Mouse (Mus musculus) lung, embryonic 14.5 days (tissue): ENCODE results near the gene Efemp2. TPM values are rescaled to one million over a fixed set of nuclear protein-coding genes. Genes with fewer than 3 reads are reported as not detected.

Experiments used
- ATAC-seq: fragments of 200-750 bp; cut with Nextera tagmentation; 2 replicates; pipeline ENCODE4 v1.8.0; 2017; ENCODE audit warnings: mild to moderate bottlenecking, moderate TSS enrichment, moderate library complexity; ENCODE audit not compliant: insufficient read depth
- DNase-seq: peaks from one replicate; pipeline ENCODE4 v3.0.0-alpha.2; 2015
- H3K27ac ChIP-seq: fragments of 300-500 bp; sonication (generic); 2 replicates; pipeline ENCODE4 v1.5.1; 2014; ENCODE audit warnings: low read depth, mild to moderate bottlenecking, moderate library complexity
- H3K27me3 ChIP-seq: fragments of 300-500 bp; sonication (generic); 2 replicates; pipeline ENCODE4 v1.6.1; 2014; ENCODE audit warnings: low read length, control low read depth; ENCODE audit not compliant: insufficient read depth
- H3K36me3 ChIP-seq: fragments of 300-500 bp; sonication (generic); 2 replicates; pipeline ENCODE4 v1.6.1; 2014; ENCODE audit warnings: control low read depth; ENCODE audit not compliant: insufficient read depth
- H3K4me1 ChIP-seq: fragments of 300-500 bp; sonication (generic); 2 replicates; pipeline ENCODE4 v1.6.1; 2014; ENCODE audit warnings: antibody characterized with exemption, control low read depth; ENCODE audit not compliant: insufficient read depth
- H3K4me2 ChIP-seq: fragments of 300-500 bp; sonication (generic); 2 replicates; pipeline ENCODE4 v1.6.1; 2014; ENCODE audit warnings: mild to moderate bottlenecking
- H3K4me3 ChIP-seq: fragments of 300-500 bp; sonication (generic); 2 replicates; pipeline ENCODE4 v1.5.1; 2014; ENCODE audit warnings: low read depth, low read length
- H3K9ac ChIP-seq: fragments of 300-500 bp; sonication (generic); 2 replicates; pipeline ENCODE4 v1.6.1; 2014
- H3K9me3 ChIP-seq: fragments of 300-500 bp; sonication (generic); 2 replicates; pipeline ENCODE4 v1.6.1; 2016; ENCODE audit warnings: low read depth, low read length, control low read depth
- CTCF ChIP-seq: IDR thresholded peaks from 2 replicates; pipeline ENCODE4 v1.5.1; 2016; ENCODE audit warnings: antibody characterized with exemption, low read depth
- WGBS: fragments of 180-500 bp; shearing (Covaris S2); extraction: QIAGEN DNeasy Blood & Tissue Kit; methylation state at CpG from one replicate; pipeline ENCODE4 v1.1.7; 2014; 5-methylcytosine and 5-hydroxymethylcytosine counted together
- polyA plus RNA-seq: library from polyadenylated mRNA; unstranded; fragments of >200 nt; fragmentation: Nextera tagmentation; extraction: Ambion mirVana; gene quantifications from 2 replicates; pipeline ENCODE4 v1.2.1, GENCODE M21; 2014

The Efemp2 gene
- polyA plus RNA-seq, 1 experiment from 2014 or later: 192 TPM

GRCm38 (mm10) chr19:5460465-5460911 lies 13.3 kb upstream of the Efemp2 start, which contains the start of gene Fibp:
Gene Fibp, plus strand, starts transcription at chr19:5460615.
- H3K9ac ChIP-seq: peak within 1 kb of the TSS; percentile 62
- peak; percentile 64 for ATAC-seq
- no peak for TF ChIP-seq CTCF

GRCm38 (mm10) chr19:5461411-5461810 lies 12.3 kb upstream of the Efemp2 start:
- H3K27me3 ChIP-seq: no peaks in the 10 kb centered on the region
- TF ChIP-seq CTCF: no peak
- no peak for DNase-seq
- H3K36me3 ChIP-seq: peaks cover 42% of the 10 kb centered on the region
- H3K4me1 ChIP-seq: peaks cover 5% of the 10 kb centered on the region
- H3K9ac ChIP-seq: peak overlapping the region; percentile 62; the same call in 1 of the 2 replicates
- ATAC-seq: no peak
- 82% methylated on average over 6 of the region's 6 CpGs for WGBS
- peak overlapping the region; percentile 82 for H3K4me2 ChIP-seq
- H3K9me3 ChIP-seq: no peaks in the 10 kb centered on the region
- no peak overlapping the region for H3K27ac ChIP-seq
- peak overlapping the region; percentile 57 for H3K4me3 ChIP-seq

More at GRCm38 (mm10) chr19:5460465-5460911, 13.3 kb upstream of the Efemp2 start, which contains the start of gene Fibp:
- H3K9me3 ChIP-seq: no peaks in the 10 kb centered on the region
- peaks cover 34% of the 10 kb centered on the region for H3K36me3 ChIP-seq
- peaks cover 10% of the 10 kb centered on the region for H3K4me1 ChIP-seq
- peak within 1 kb of the TSS; percentile 82 for H3K4me2 ChIP-seq
- peak within 1 kb of the TSS; percentile 42; the same call in 1 of the 2 replicates for H3K27ac ChIP-seq
- H3K4me3 ChIP-seq: peak within 1 kb of the TSS; percentile 57
- 1% methylated on average over 32 of the region's 32 CpGs for WGBS
- peak; percentile 97 for DNase-seq
- no peaks in the 10 kb centered on the region for H3K27me3 ChIP-seq

- Histone ChIP-seq H3K36me3 (peaks cover 55% of the 10 kb centered on the region), H3K4me2 (no peak overlapping the region), H3K27me3 (no peaks in the 10 kb centered on the region), H3K27ac (no peak overlapping the region), H3K9ac (no peak overlapping the region), H3K9me3 (no peaks in the 10 kb centered on the region), H3K4me3 (no peak overlapping the region), H3K4me1 (peaks cover 5% of the 10 kb centered on the region)
- ATAC-seq (no peak), DNase-seq (no peak)
- TF ChIP-seq CTCF: no peak
- WGBS: 87% methylated on average over 9 of the region's 9 CpGs
Measured at GRCm38 (mm10) chr19:5463212-5463611, 10.5 kb upstream of the Efemp2 start.

- DNase-seq: peak; percentile 87
- peak; percentile 93 for TF ChIP-seq CTCF
- peaks cover 55% of the 10 kb centered on the region for H3K36me3 ChIP-seq
- no peaks in the 10 kb centered on the region for H3K27me3 ChIP-seq
- ATAC-seq: no peak; the same call in 1 of the 2 replicates
- H3K9me3 ChIP-seq: no peaks in the 10 kb centered on the region
- WGBS: 29% methylated on average over 15 of the region's 15 CpGs
- peak overlapping the region; percentile 51; the same call in 1 of the 2 replicates for H3K27ac ChIP-seq
- peak overlapping the region; percentile 48 for H3K4me2 ChIP-seq
- peaks cover 5% of the 10 kb centered on the region for H3K4me1 ChIP-seq
- peak overlapping the region; percentile 21 for H3K9ac ChIP-seq
- H3K4me3 ChIP-seq: peak overlapping the region; percentile 19
Measured at GRCm38 (mm10) chr19:5463791-5464562, 9.8 kb upstream of the Efemp2 start.

GRCm38 (mm10) chr19:5465037-5465436 lies 8.7 kb upstream of the Efemp2 start:
- Histone ChIP-seq H3K4me2 (no peak overlapping the region), H3K9me3 (no peaks in the 10 kb centered on the region), H3K4me1 (peaks cover 5% of the 10 kb centered on the region; the same call in 1 of the 2 replicates), H3K36me3 (peaks cover 55% of the 10 kb centered on the region), H3K27me3 (peaks cover under 1% of the 10 kb centered on the region; the same call in 1 of the 2 replicates), H3K4me3 (no peak overlapping the region), H3K9ac (no peak overlapping the region), H3K27ac (no peak overlapping the region)
- DNase-seq (no peak), ATAC-seq (no peak)
- 92% methylated on average over 8 of the region's 8 CpGs for WGBS
- TF ChIP-seq CTCF: no peak

GRCm38 (mm10) chr19:5466916-5467500 lies 6.7 kb upstream of the Efemp2 start:
- Histone ChIP-seq H3K4me3 (no peak overlapping the region), H3K27ac (no peak overlapping the region), H3K4me2 (no peak overlapping the region), H3K36me3 (peaks cover 52% of the 10 kb centered on the region), H3K4me1 (no peaks in the 10 kb centered on the region), H3K27me3 (peaks cover 2% of the 10 kb centered on the region; the same call in 1 of the 2 replicates), H3K9me3 (no peaks in the 10 kb centered on the region), H3K9ac (no peak overlapping the region)
- 92% methylated on average over 6 of the region's 6 CpGs for WGBS
- ATAC-seq (no peak), DNase-seq (no peak)
- TF ChIP-seq CTCF: no peak

GRCm38 (mm10) chr19:5468374-5468773 lies 5.4 kb upstream of the Efemp2 start, which contains the start of gene Ctsw:
Gene Ctsw, minus strand, starts transcription at chr19:5468507.
- Histone ChIP-seq H3K9me3 (no peaks in the 10 kb centered on the region), H3K4me2 (no peak within 1 kb of the TSS), H3K4me3 (no peak within 1 kb of the TSS), H3K9ac (no peak within 1 kb of the TSS), H3K27me3 (peaks cover 2% of the 10 kb centered on the region; the same call in 1 of the 2 replicates), H3K36me3 (peaks cover 39% of the 10 kb centered on the region), H3K27ac (no peak within 1 kb of the TSS), H3K4me1 (no peaks in the 10 kb centered on the region)
- 45% methylated on average over 5 of the region's 5 CpGs for WGBS
- DNase-seq (no peak), ATAC-seq (no peak)
- TF ChIP-seq CTCF: no peak
